In the genomic region with DNA sequence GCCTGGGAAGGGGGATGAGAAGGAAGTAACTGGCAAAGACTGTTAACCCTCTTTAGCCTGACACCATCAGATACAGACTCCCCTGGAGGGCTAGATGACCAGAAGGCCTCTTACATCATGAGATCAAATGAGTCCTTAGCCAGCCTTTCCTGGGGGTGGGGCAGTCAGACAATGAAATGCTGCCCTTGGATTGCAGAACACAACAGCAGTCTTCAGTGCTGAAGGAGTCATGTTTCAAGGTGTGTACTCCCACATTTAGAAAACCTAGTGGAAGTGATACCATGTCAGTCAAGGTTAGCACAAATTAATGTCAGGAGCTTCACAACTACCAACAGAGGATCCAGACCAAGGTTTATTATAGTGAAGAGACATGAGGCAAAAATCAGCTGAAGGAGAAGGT, we compare ENCODE assay signal across 23 mouse cellular contexts. TPM values are rescaled to one million over a fixed set of nuclear protein-coding genes. Genes with fewer than 3 reads are reported as not detected.
DNase-seq lines count a peak whose midpoint lies in the region; ATAC-seq and TF ChIP-seq lines count a peak whose summit lies in the region.
"Had no signal": no experiment of that assay in that cellular context is flagged by ENCODE, and none has a peak within 500 bp of the region (broad histone marks: within the 10 kb centered on the region; RNA-seq: fewer than 3 reads in every experiment).

No protein-coding gene starts in this region.

- no peak overlapping the region for H3K4me2 ChIP-seq in limb, embryonic 15.5 days
- H3K4me2 ChIP-seq in midbrain, embryonic 11.5 days = no peak overlapping the region
- H3K4me2 ChIP-seq in midbrain, embryonic 14.5 days (ENCODE audit: low read length) = no peak overlapping the region
- no peak overlapping the region for H3K4me2 ChIP-seq in lung, postnatal 0 days (replicated peaks; ENCODE audit: low read depth, low read length)
- H3K4me2 ChIP-seq: embryonic facial prominence, embryonic 15.5 days; forebrain, embryonic 12.5 days; hindbrain, embryonic 13.5 days; limb, embryonic 12.5 days; liver, embryonic 12.5 days; midbrain, embryonic 15.5 days; neural tube, embryonic 15.5 days had no signal

- no peak for TF ChIP-seq EP300 in lung, postnatal 0 days (IDR thresholded peaks at IDR 0.05)

- no peaks in the 10 kb centered on the region for H3K9me3 ChIP-seq in limb, embryonic 15.5 days
- no peaks in the 10 kb centered on the region for H3K9me3 ChIP-seq in limb, embryonic 10.5 days (replicated peaks)
- H3K9me3 ChIP-seq in midbrain, embryonic 11.5 days (ENCODE audit: control insufficient read depth, low read length) = no peaks in the 10 kb centered on the region
- H3K9me3 ChIP-seq in midbrain, embryonic 14.5 days (ENCODE audit: control insufficient read depth, low read length) = no peaks in the 10 kb centered on the region
- H3K9me3 ChIP-seq in lung, postnatal 0 days (ENCODE audit: low read length) = no peaks in the 10 kb centered on the region
- H3K9me3 ChIP-seq: embryonic facial prominence, embryonic 15.5 days; forebrain, embryonic 12.5 days; heart, embryonic 10.5 days; hindbrain, embryonic 13.5 days; limb, embryonic 12.5 days; liver, embryonic 12.5 days; midbrain, embryonic 15.5 days; neural tube, embryonic 15.5 days had no signal

- ATAC-seq in limb, embryonic 15.5 days (ENCODE audit: insufficient number of reproducible peaks, low FRiP score, low TSS enrichment, low read depth) = no peak
- no peak for ATAC-seq in midbrain, embryonic 11.5 days (ENCODE audit: low FRiP score)
- ATAC-seq in midbrain, embryonic 14.5 days (ENCODE audit: low FRiP score, low TSS enrichment) = no peak
- ATAC-seq in lung, postnatal 0 days = peak; percentile 52
- ATAC-seq: intestine, embryonic 16.5 days; liver, embryonic 12.5 days; midbrain, embryonic 15.5 days had no signal

- H3K4me1 ChIP-seq in limb, embryonic 15.5 days = no peaks in the 10 kb centered on the region
- no peaks in the 10 kb centered on the region for H3K4me1 ChIP-seq in limb, embryonic 10.5 days
- no peaks in the 10 kb centered on the region for H3K4me1 ChIP-seq in midbrain, embryonic 11.5 days (ENCODE audit: control insufficient read depth, insufficient read depth, low read length)
- no peaks in the 10 kb centered on the region for H3K4me1 ChIP-seq in midbrain, embryonic 14.5 days (ENCODE audit: control insufficient read depth, insufficient read depth, low read length)
- H3K4me1 ChIP-seq in lung, postnatal 0 days (ENCODE audit: insufficient read depth, low read depth, low read length) = no peaks in the 10 kb centered on the region
- no peaks in the 10 kb centered on the region for H3K4me1 ChIP-seq in kidney, adult 2 months (ENCODE audit: control insufficient read depth, insufficient read depth, low read length)
- H3K4me1 ChIP-seq: embryonic facial prominence, embryonic 15.5 days; forebrain, embryonic 12.5 days; heart, embryonic 10.5 days; hindbrain, embryonic 13.5 days; limb, embryonic 12.5 days; midbrain, embryonic 15.5 days; neural tube, embryonic 15.5 days had no signal

- peaks cover 86% of the 10 kb centered on the region for H3K36me3 ChIP-seq in limb, embryonic 15.5 days
- H3K36me3 ChIP-seq in limb, embryonic 10.5 days = peaks cover 98% of the 10 kb centered on the region
- H3K36me3 ChIP-seq in midbrain, embryonic 11.5 days (ENCODE audit: control insufficient read depth, insufficient read depth, low read length) = peaks cover 33% of the 10 kb centered on the region
- H3K36me3 ChIP-seq in midbrain, embryonic 14.5 days (ENCODE audit: control insufficient read depth, insufficient read depth, low read length) = peaks cover 92% of the 10 kb centered on the region
- peaks cover 50% of the 10 kb centered on the region for H3K36me3 ChIP-seq in lung, postnatal 0 days (ENCODE audit: insufficient read depth, low read length)
- peaks cover 1% of the 10 kb centered on the region; the same call in 1 of the 2 replicates for H3K36me3 ChIP-seq in kidney, adult 2 months (ENCODE audit: control insufficient read depth, insufficient read depth, low read length)

- no peak overlapping the region for H3K9ac ChIP-seq in limb, embryonic 15.5 days
- H3K9ac ChIP-seq in midbrain, embryonic 11.5 days (ENCODE audit: low read length) = no peak overlapping the region
- H3K9ac ChIP-seq in midbrain, embryonic 14.5 days (replicated peaks; ENCODE audit: low read length) = no peak overlapping the region
- no peak overlapping the region for H3K9ac ChIP-seq in lung, postnatal 0 days (replicated peaks; ENCODE audit: low read depth)
- H3K9ac ChIP-seq: embryonic facial prominence, embryonic 15.5 days; forebrain, embryonic 12.5 days; forebrain, postnatal 0 days; hindbrain, embryonic 13.5 days; limb, embryonic 12.5 days; liver, embryonic 12.5 days; midbrain, embryonic 15.5 days; neural tube, embryonic 15.5 days had no signal

- no peak for TF ChIP-seq CTCF in lung, postnatal 0 days (IDR thresholded peaks at IDR 0.05)
- TF ChIP-seq CTCF in kidney, adult 2 months (conservative IDR thresholded peaks at IDR 0.05; ENCODE audit: insufficient read depth, insufficient read length, low read depth, low read length) = no peak

- no peak for TF ChIP-seq POLR2A in kidney, adult 2 months (IDR thresholded peaks at IDR 0.05; ENCODE audit: low read depth, low read length)

- H3K27me3 ChIP-seq in limb, embryonic 15.5 days = no peaks in the 10 kb centered on the region
- H3K27me3 ChIP-seq in limb, embryonic 10.5 days (ENCODE audit: low read depth, poor library complexity, severe bottlenecking) = no peaks in the 10 kb centered on the region
- H3K27me3 ChIP-seq in midbrain, embryonic 11.5 days (ENCODE audit: control insufficient read depth, insufficient read depth, low read length) = no peaks in the 10 kb centered on the region
- H3K27me3 ChIP-seq in midbrain, embryonic 14.5 days (ENCODE audit: control insufficient read depth, insufficient read depth, low read length) = no peaks in the 10 kb centered on the region
- no peaks in the 10 kb centered on the region for H3K27me3 ChIP-seq in lung, postnatal 0 days (replicated peaks; ENCODE audit: insufficient read depth, low read length)
- no peaks in the 10 kb centered on the region for H3K27me3 ChIP-seq in kidney, adult 2 months (replicated peaks; ENCODE audit: control insufficient read depth, insufficient read depth, low read length)
- H3K27me3 ChIP-seq: CH12.LX; embryonic facial prominence, embryonic 15.5 days; forebrain, embryonic 12.5 days; hindbrain, embryonic 13.5 days; limb, embryonic 12.5 days; liver, embryonic 12.5 days; midbrain, embryonic 15.5 days; neural tube, embryonic 15.5 days had no signal

- DNase-seq in limb, embryonic 10.5 days (ENCODE audit: low spot score) = no peak
- peak; percentile 78 for DNase-seq in midbrain, embryonic 11.5 days (ENCODE audit: low spot score, missing footprints)
- DNase-seq in midbrain, embryonic 14.5 days = no peak
- peak; percentile 44 for DNase-seq in lung, postnatal 0 days (ENCODE audit: low spot score)
- no peak for DNase-seq in kidney, adult 2 months
- DNase-seq in adrenal gland, adult 18-20 months (ENCODE audit: low spot score in 2 of 2) = no peak
- DNase-seq: B cell, adult 2 months; kidney, adult 9 months; retina, postnatal 1 day; thymus, postnatal 14 days had no signal

- 0 out of 2 replicates have a peak overlapping the region, but pooled peaks have one; percentile 22 for H3K27ac ChIP-seq in limb, embryonic 15.5 days
- no peak overlapping the region for H3K27ac ChIP-seq in limb, embryonic 10.5 days
- H3K27ac ChIP-seq in midbrain, embryonic 11.5 days (ENCODE audit: low read depth, low read length) = no peak overlapping the region
- H3K27ac ChIP-seq in midbrain, embryonic 14.5 days (replicated peaks; ENCODE audit: low read depth, low read length) = no peak overlapping the region
- H3K27ac ChIP-seq in lung, postnatal 0 days (ENCODE audit: low read length) = peak overlapping the region; percentile 52; the same call in 1 of the 2 replicates
- H3K27ac ChIP-seq in kidney, adult 2 months (ENCODE audit: insufficient read depth, low read depth, low read length) = no peak overlapping the region
- H3K27ac ChIP-seq: embryonic facial prominence, embryonic 15.5 days; forebrain, embryonic 12.5 days; heart, embryonic 10.5 days; hindbrain, embryonic 13.5 days; limb, embryonic 12.5 days; liver, embryonic 12.5 days; macrophage; midbrain, embryonic 15.5 days; neural tube, embryonic 15.5 days had no signal

- no peak overlapping the region for H3K4me3 ChIP-seq in limb, embryonic 15.5 days
- H3K4me3 ChIP-seq in limb, embryonic 10.5 days = no peak overlapping the region
- no peak overlapping the region for H3K4me3 ChIP-seq in midbrain, embryonic 11.5 days (ENCODE audit: low read depth, low read length)
- no peak overlapping the region for H3K4me3 ChIP-seq in midbrain, embryonic 14.5 days (replicated peaks; ENCODE audit: low read depth, low read length)
- H3K4me3 ChIP-seq in lung, postnatal 0 days (ENCODE audit: low read depth, low read length) = no peak overlapping the region
- no peak overlapping the region for H3K4me3 ChIP-seq in kidney, adult 2 months (ENCODE audit: insufficient read depth, low read depth, low read length)
- H3K4me3 ChIP-seq: embryonic facial prominence, embryonic 15.5 days; forebrain, embryonic 12.5 days; heart, embryonic 10.5 days; hindbrain, embryonic 13.5 days; limb, embryonic 12.5 days; liver, embryonic 12.5 days; midbrain, embryonic 15.5 days; neural tube, embryonic 15.5 days had no signal

RNA-seq across cellular contexts. Expression of gene Msantd1, which starts 5.4 kb away (rescaled TPM):
- 0.68 and 0.82 TPM in 2 replicates for polyA plus RNA-seq in limb, embryonic 15.5 days (2015; fragmentation: Nextera tagmentation; extraction: Ambion mirVana)
- 0.25 and 0.46 TPM in 2 replicates for polyA plus RNA-seq in limb, embryonic 10.5 days (2016; fragmentation: Nextera tagmentation; extraction: Ambion mirVana)
- polyA plus RNA-seq in midbrain, embryonic 11.5 days (2014; fragmentation: Nextera tagmentation; extraction: Ambion mirVana) = 1.3 and 1.6 TPM in 2 replicates
- polyA plus RNA-seq in midbrain, embryonic 14.5 days (2014; fragmentation: Nextera tagmentation; extraction: Ambion mirVana) = 3.1 and 4.8 TPM in 2 replicates
- polyA plus RNA-seq in lung, postnatal 0 days (2015; fragmentation: Nextera tagmentation; extraction: Ambion mirVana) = 0.50 and 0.73 TPM in 2 replicates
- polyA plus RNA-seq in kidney, adult 2 months (2012; rRNA removed) = 1.1 and 1.8 TPM in 2 replicates
- 1 to 10 TPM; 1.3 to 2.8 TPM for total RNA-seq in adrenal gland, adult 18-20 months (2021)

RNA-seq across cellular contexts. Expression of gene Rgs12, which starts 46.9 kb away (rescaled TPM):
- polyA plus RNA-seq in limb, embryonic 15.5 days (2015; fragmentation: Nextera tagmentation; extraction: Ambion mirVana) = 36.4 and 37.5 TPM in 2 replicates
- 42.7 and 53.8 TPM in 2 replicates for polyA plus RNA-seq in limb, embryonic 10.5 days (2016; fragmentation: Nextera tagmentation; extraction: Ambion mirVana)
- 47.5 and 49.0 TPM in 2 replicates for polyA plus RNA-seq in midbrain, embryonic 11.5 days (2014; fragmentation: Nextera tagmentation; extraction: Ambion mirVana)
- 42.7 and 44.3 TPM in 2 replicates for polyA plus RNA-seq in midbrain, embryonic 14.5 days (2014; fragmentation: Nextera tagmentation; extraction: Ambion mirVana)
- polyA plus RNA-seq in lung, postnatal 0 days (2015; fragmentation: Nextera tagmentation; extraction: Ambion mirVana) = 45.5 and 46.7 TPM in 2 replicates
- polyA plus RNA-seq in kidney, adult 2 months (2012; rRNA removed) = 14.1 and 20.7 TPM in 2 replicates
- 10 to 100 TPM in 1 of 2 experiments, 1 to 10 TPM in 1; 6.4 to 20.2 TPM for total RNA-seq in adrenal gland, adult 18-20 months (2021)

Comparison
In these comparisons a context has a peak if more than half of its experiments do, and no peak if none do; other contexts are left out.
1. H3K27ac ChIP-seq: peak in limb, embryonic 15.5 days (single experiment) and lung, postnatal 0 days (single experiment); none in limb, embryonic 10.5 days (single experiment), midbrain, embryonic 11.5 days (single experiment), midbrain, embryonic 14.5 days (single experiment) and kidney, adult 2 months (single experiment).
2. DNase-seq: peak in midbrain, embryonic 11.5 days (single experiment) and lung, postnatal 0 days (single experiment); none in limb, embryonic 10.5 days (single experiment), midbrain, embryonic 14.5 days (single experiment), kidney, adult 2 months (single experiment) and adrenal gland, adult 18-20 months (0 of 2).